Mouse (Mus musculus): Measurements from ENCODE around the gene Actr3b. TPM values are rescaled to one million over a fixed set of nuclear protein-coding genes. Genes with fewer than 3 reads are reported as not detected.
"Not testable (repeated sequence)": the region's sequence is repeated elsewhere in the genome, so short reads cannot be mapped to it uniquely, and the experiment has no call there.

Gene Actr3b
- polyA plus RNA-seq, 1 experiment from 2014 or later: 3.3 TPM

GRCm38 (mm10) chr5:25870632-25871031 lies 110.8 kb downstream of the Actr3b start:
- Histone ChIP-seq H3K9ac (no peak overlapping the region), H3K27ac (no peak overlapping the region), H3K4me3 (no peak overlapping the region), H3K4me1 (peaks cover 12% of the 10 kb centered on the region), H3K36me3 (no peaks in the 10 kb centered on the region), H3K27me3 (no peaks in the 10 kb centered on the region), H3K4me2 (replicated peaks) (no peak overlapping the region), H3K9me3 (no peaks in the 10 kb centered on the region)
- 48% methylated on average over 3 of the region's 3 CpGs for WGBS
- ATAC-seq (ENCODE audit: low FRiP score, low read depth): no peak

- H3K9me3 ChIP-seq: no peaks in the 10 kb centered on the region
- no peak overlapping the region for H3K27ac ChIP-seq
- H3K9ac ChIP-seq: no peak overlapping the region
- peaks cover 12% of the 10 kb centered on the region for H3K4me1 ChIP-seq
- ATAC-seq (ENCODE audit: low FRiP score, low read depth): no peak
- 91% methylated on average over 12 of the region's 12 CpGs for WGBS
- H3K36me3 ChIP-seq: no peaks in the 10 kb centered on the region
- H3K4me3 ChIP-seq: no peak overlapping the region
- no peak overlapping the region for H3K4me2 ChIP-seq (replicated peaks)
- no peaks in the 10 kb centered on the region for H3K27me3 ChIP-seq
Observed at GRCm38 (mm10) chr5:25871342-25872023, 111.7 kb downstream of the Actr3b start.

- no peaks in the 10 kb centered on the region for H3K9me3 ChIP-seq
- H3K4me2 ChIP-seq (replicated peaks): no peak overlapping the region
- peaks cover 17% of the 10 kb centered on the region for H3K4me1 ChIP-seq
- no peak overlapping the region for H3K27ac ChIP-seq
- H3K9ac ChIP-seq: no peak overlapping the region
- WGBS: 63% methylated on average over 2 of the region's 2 CpGs
- no peak overlapping the region for H3K4me3 ChIP-seq
- no peaks in the 10 kb centered on the region for H3K27me3 ChIP-seq
- no peak for ATAC-seq (ENCODE audit: low FRiP score, low read depth)
- H3K36me3 ChIP-seq: no peaks in the 10 kb centered on the region
Observed at GRCm38 (mm10) chr5:25873046-25873445, 113.2 kb downstream of the Actr3b start.

- not testable (repeated sequence) for H3K4me3 ChIP-seq; H3K27me3 ChIP-seq; ATAC-seq (ENCODE audit: low FRiP score, low read depth); H3K4me1 ChIP-seq; H3K4me2 ChIP-seq (replicated peaks); H3K9me3 ChIP-seq; H3K27ac ChIP-seq; H3K36me3 ChIP-seq; H3K9ac ChIP-seq
Observed at GRCm38 (mm10) chr5:25875927-25876326, 116.1 kb downstream of the Actr3b start.

GRCm38 (mm10) chr5:25877281-25877680 lies 117.5 kb downstream of the Actr3b start:
- H3K27me3 ChIP-seq: no peaks in the 10 kb centered on the region
- ATAC-seq (ENCODE audit: low FRiP score, low read depth): no peak
- H3K4me2 ChIP-seq (replicated peaks): no peak overlapping the region
- 68% methylated on average over 5 of the region's 5 CpGs for WGBS
- H3K36me3 ChIP-seq: no peaks in the 10 kb centered on the region
- H3K4me3 ChIP-seq: no peak overlapping the region
- peaks cover 5% of the 10 kb centered on the region; the same call in 1 of the 2 replicates for H3K4me1 ChIP-seq
- no peaks in the 10 kb centered on the region for H3K9me3 ChIP-seq
- no peak overlapping the region for H3K9ac ChIP-seq
- H3K27ac ChIP-seq: no peak overlapping the region

- 69% methylated on average over 3 of the region's 3 CpGs for WGBS
- no peak overlapping the region for H3K9ac ChIP-seq
- H3K27ac ChIP-seq: no peak overlapping the region
- H3K4me3 ChIP-seq: no peak overlapping the region
- no peak overlapping the region for H3K4me2 ChIP-seq (replicated peaks)
- no peak for ATAC-seq (ENCODE audit: low FRiP score, low read depth)
- peaks cover 5% of the 10 kb centered on the region; the same call in 1 of the 2 replicates for H3K4me1 ChIP-seq
- no peaks in the 10 kb centered on the region for H3K9me3 ChIP-seq
- no peaks in the 10 kb centered on the region for H3K27me3 ChIP-seq
- H3K36me3 ChIP-seq: no peaks in the 10 kb centered on the region
Observed at GRCm38 (mm10) chr5:25877996-25878395, 118.2 kb downstream of the Actr3b start.

GRCm38 (mm10) chr5:25886708-25887107 lies 126.9 kb downstream of the Actr3b start:
- WGBS: 47% methylated on average over 3 of the region's 3 CpGs
- Histone ChIP-seq H3K27me3 (no peaks in the 10 kb centered on the region), H3K9me3 (peaks cover 10% of the 10 kb centered on the region; the same call in 1 of the 2 replicates), H3K4me1 (peaks cover 3% of the 10 kb centered on the region; the same call in 1 of the 2 replicates), H3K27ac (no peak overlapping the region), H3K9ac (no peak overlapping the region), H3K4me3 (no peak overlapping the region), H3K36me3 (no peaks in the 10 kb centered on the region), H3K4me2 (replicated peaks) (no peak overlapping the region)
- ATAC-seq (ENCODE audit: low FRiP score, low read depth): no peak

- no peak overlapping the region for H3K4me2 ChIP-seq (replicated peaks)
- ATAC-seq (ENCODE audit: low FRiP score, low read depth): no peak
- peaks cover 10% of the 10 kb centered on the region; the same call in 1 of the 2 replicates for H3K9me3 ChIP-seq
- WGBS: 41% methylated on average over 3 of the region's 3 CpGs
- H3K4me1 ChIP-seq: peaks cover 3% of the 10 kb centered on the region; the same call in 1 of the 2 replicates
- H3K4me3 ChIP-seq: no peak overlapping the region
- H3K36me3 ChIP-seq: no peaks in the 10 kb centered on the region
- H3K27ac ChIP-seq: no peak overlapping the region
- no peaks in the 10 kb centered on the region for H3K27me3 ChIP-seq
- no peak overlapping the region for H3K9ac ChIP-seq
Observed at GRCm38 (mm10) chr5:25889746-25890382, 130.1 kb downstream of the Actr3b start.

GRCm38 (mm10) chr5:25891321-25891720 lies 131.5 kb downstream of the Actr3b start:
- Histone ChIP-seq H3K4me2 (replicated peaks) (no peak overlapping the region), H3K36me3 (no peaks in the 10 kb centered on the region)
- 85% methylated on average over 1 of the region's 1 CpGs for WGBS

More at GRCm38 (mm10) chr5:25891321-25891720, 131.5 kb downstream of the Actr3b start:
- Histone ChIP-seq H3K9me3 (no peaks in the 10 kb centered on the region), H3K27ac (no peak overlapping the region), H3K4me1 (peaks cover 3% of the 10 kb centered on the region; the same call in 1 of the 2 replicates), H3K4me3 (no peak overlapping the region), H3K27me3 (no peaks in the 10 kb centered on the region), H3K9ac (no peak overlapping the region)
- ATAC-seq (ENCODE audit: low FRiP score, low read depth): no peak

Other genes starting within 250 kb of the Actr3b start
- gene Cct8l1, start 243.9 kb upstream of the Actr3b start, polyA plus RNA-seq (2015; fragmentation: Nextera tagmentation; extraction: Ambion mirVana): 0.09 TPM in 1 of 2 replicates, not detected in the other
- gene Xrcc2, start 54.2 kb upstream of the Actr3b start, polyA plus RNA-seq (2015; fragmentation: Nextera tagmentation; extraction: Ambion mirVana): 9.2 and 9.5 TPM in 2 replicates
- gene Gm21663, start 182.4 kb downstream of the Actr3b start, polyA plus RNA-seq (2015; fragmentation: Nextera tagmentation; extraction: Ambion mirVana): 0.10 TPM in 1 of 2 replicates, not detected in the other
- gene Gm21671, start 194.4 kb downstream of the Actr3b start, polyA plus RNA-seq (2015; fragmentation: Nextera tagmentation; extraction: Ambion mirVana): 0.10 TPM in 1 of 2 replicates, not detected in the other
- 0.15 TPM in 1 of 2 replicates, not detected in the other for gene Gm21680, start 212.7 kb downstream of the Actr3b start, polyA plus RNA-seq (2015; fragmentation: Nextera tagmentation; extraction: Ambion mirVana)
- gene Gm21698, start 228.7 kb downstream of the Actr3b start, polyA plus RNA-seq (2015; fragmentation: Nextera tagmentation; extraction: Ambion mirVana): 0.11 TPM in 1 of 2 replicates, not detected in the other
- gene Gm1979, start 244.8 kb downstream of the Actr3b start, polyA plus RNA-seq (2015; fragmentation: Nextera tagmentation; extraction: Ambion mirVana): 0.09 TPM in 1 of 2 replicates, not detected in the other

Data from limb, embryonic 13.5 days (tissue).